Mouse (Mus musculus) liver, embryonic 14.5 days (tissue): Measurements from ENCODE around the gene Mapkapk2.

ENCODE experiments used
- CTCF ChIP-seq: IDR thresholded peaks from 2 replicates; pipeline ENCODE4 v1.5.1; 2016; ENCODE audit warnings: antibody characterized with exemption, low read depth, control low read depth
- EP300 ChIP-seq: IDR thresholded peaks from 2 replicates; pipeline ENCODE4 v1.6.1; 2016; ENCODE audit warnings: antibody characterized with exemption, low read depth

- TF ChIP-seq CTCF: no peak
- no peak for TF ChIP-seq EP300
Measured at GRCm38 (mm10) chr1:131118530-131118929, 20.9 kb upstream of the Mapkapk2 start.
